Mouse (Mus musculus) erythroblast, embryonic 14.5 days (primary cell): ENCODE data around the gene Isy1.

Experiments used
- GATA1 ChIP-seq: IDR thresholded peaks from 2 replicates; pipeline ENCODE4 v1.6.1; 2012; ENCODE audit warnings: low read length, inconsistent platforms, mixed read lengths
- TAL1 ChIP-seq: IDR thresholded peaks from 3 replicates; pipeline ENCODE4 v1.6.1; 2012; ENCODE audit warnings: low read length, inconsistent platforms, mixed read lengths

GRCm38 (mm10) chr6:87873104-87873503 lies 34.5 kb upstream of the Isy1 start:
- TF ChIP-seq GATA1 = no peak
- TF ChIP-seq TAL1 = no peak
